8 mouse cellular contexts compared by ENCODE assay signal in genomic region chr12:71748731-71749130, GRCm38 (mm10).
DNase-seq lines count a peak whose midpoint lies in the region; ATAC-seq and TF ChIP-seq lines count a peak whose summit lies in the region.

No protein-coding gene starts in this region.

- no peaks in the 10 kb centered on the region for H3K4me1 ChIP-seq in brown adipose tissue, adult 24 weeks (ENCODE audit: control insufficient read depth, insufficient read depth, insufficient read length, low read length)

- POLR2A ChIA-PET in Patski (lab: Charles Lee) = no interaction called here

- peak; percentile 89 for ATAC-seq in Patski

- DNase-seq in Patski (ENCODE audit: low read depth, low spot score) = peak; percentile 88
- peak; percentile 44 to 67 for DNase-seq in frontal cortex, postnatal 25 days (ENCODE audit: low spot score in 2 of 2)
- peak; percentile 77 for DNase-seq in heart, postnatal 4 days
- DNase-seq in layer of hippocampus, postnatal 14 days (ENCODE audit: low spot score in 2 of 2) = peak; percentile 75 to 92
- no peak for DNase-seq in thymus, postnatal 14 days
- no peak for DNase-seq in embryo, embryonic 9.5 days (ENCODE audit: extremely low spot score)

- TF ChIP-seq CTCF in Patski (IDR thresholded peaks at IDR 0.05) = no peak

- H3K27ac ChIP-seq in brown adipose tissue, adult 24 weeks (replicated peaks; ENCODE audit: low read depth, low read length) = peak overlapping the region; percentile 45; the same call in 1 of the 2 replicates

- no peaks in the 10 kb centered on the region for H3K36me3 ChIP-seq in myocyte (ENCODE audit: control insufficient read depth, insufficient read depth)

- in situ Hi-C loops in Patski (cut with MboI; ENCODE audit: low pct_unique_long_range_greater_than_20kb) = no loop called here

- H3K4me3 ChIP-seq in brown adipose tissue, adult 24 weeks (ENCODE audit: insufficient read depth, low read depth, low read length) = no peak overlapping the region
- H3K4me3 ChIP-seq in myocyte = no peak overlapping the region

- peak overlapping the region; percentile 50 for H3K4me2 ChIP-seq in myocyte (ENCODE audit: low read depth)

- H3ac ChIP-seq in myocyte (ENCODE audit: control insufficient read depth, insufficient read length) = no peak overlapping the region

- no peak for TF ChIP-seq POLR2A in myocyte (IDR thresholded peaks at IDR 0.05; ENCODE audit: insufficient read length, low read depth)

- H3K79me2 ChIP-seq in myocyte (ENCODE audit: control insufficient read depth, insufficient read depth) = no peaks in the 10 kb centered on the region

- CTCF ChIA-PET in Patski (lab: Charles Lee) = no interaction called here

- H3K27me3 ChIP-seq in Patski = peaks cover 2% of the 10 kb centered on the region
- H3K27me3 ChIP-seq in myocyte (ENCODE audit: control insufficient read depth, insufficient read depth, insufficient read length) = peaks cover 12% of the 10 kb centered on the region

TF ChIP-seq in myocyte, 11 proteins besides CTCF, POLR2A, EP300 and RAD21:
- no peak for TF ChIP-seq MYOG (IDR thresholded peaks at IDR 0.05; ENCODE audit: control insufficient read depth in 1 of 3, insufficient read depth in 1 of 3, insufficient read length in 2 of 3, low read depth in 2 of 3)
- no peak for TF ChIP-seq E2F4 (IDR thresholded peaks at IDR 0.05; ENCODE audit: insufficient read depth)
- no peak for TF ChIP-seq TCF12 (IDR thresholded peaks at IDR 0.05; ENCODE audit: insufficient read depth, poor library complexity, severe bottlenecking)
- no peak for TF ChIP-seq SRF (IDR thresholded peaks at IDR 0.05; ENCODE audit: control insufficient read depth, insufficient read length, low read depth)
- TF ChIP-seq MAX (IDR thresholded peaks at IDR 0.05; ENCODE audit: low read depth) = no peak
- no peak for TF ChIP-seq MYOD1 (IDR thresholded peaks at IDR 0.05; ENCODE audit: control insufficient read depth in 1 of 3, insufficient read length in 2 of 3, low read depth in 2 of 3)
- TF ChIP-seq TCF3 (IDR thresholded peaks at IDR 0.05; ENCODE audit: insufficient read length, low read depth) = no peak
- TF ChIP-seq POLR2AphosphoS2 (IDR thresholded peaks at IDR 0.05; ENCODE audit: insufficient read length, low read depth) = no peak
- TF ChIP-seq REST (IDR thresholded peaks at IDR 0.05; ENCODE audit: insufficient read depth, insufficient read length) = no peak
- no peak for TF ChIP-seq CEBPB (IDR thresholded peaks at IDR 0.05; ENCODE audit: insufficient read depth, poor library complexity, severe bottlenecking)
- no peak for TF ChIP-seq USF1 (IDR thresholded peaks at IDR 0.05; ENCODE audit: low read depth)

Comparison
In these comparisons a context has a peak if more than half of its experiments do, and no peak if none do; other contexts are left out.
1. DNase-seq: peak in Patski (single experiment), frontal cortex, postnatal 25 days (2 of 2), heart, postnatal 4 days (single experiment) and layer of hippocampus, postnatal 14 days (2 of 2); none in thymus, postnatal 14 days (single experiment) and embryo, embryonic 9.5 days (single experiment).